Mouse (Mus musculus): ENCODE measurements at regions not wholly inside any gene's neighbourhood (a gene's known extent, or its start where the extent isn't known, plus 50 kb on each side); places are given as distances from the start of the nearest gene placed in this dataset.

DNA sequence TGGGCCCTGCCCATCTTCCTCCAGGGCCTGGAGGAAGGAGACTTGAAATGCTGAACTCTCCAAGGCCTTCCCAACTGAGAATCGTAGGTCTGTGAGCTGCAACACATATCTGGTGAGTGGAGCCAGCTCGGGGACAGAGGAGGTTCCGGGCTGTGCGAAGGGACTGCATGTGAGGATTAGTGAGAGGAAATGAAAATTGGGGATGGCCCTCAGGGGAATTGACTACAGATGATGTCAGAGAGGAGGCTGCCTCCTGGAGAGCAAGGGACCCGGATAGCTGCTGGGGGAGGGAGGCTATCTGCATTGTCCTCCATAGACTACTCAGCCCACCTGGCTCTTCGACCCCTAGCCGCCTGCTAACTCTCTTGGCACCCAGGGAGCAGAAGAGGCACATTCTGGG is 65.2 kb downstream of the Efnb1 start:
- TF ChIP-seq POLR2A (IDR thresholded peaks at IDR 0.05; ENCODE audit: low read depth, low read length) (no peak), CTCF (IDR thresholded peaks at IDR 0.05; ENCODE audit: borderline replicate concordance, insufficient read depth, low read length) (no peak)
